Mouse (Mus musculus): ENCODE measurements around the gene Ddx47. TPM values are rescaled to one million over a fixed set of nuclear protein-coding genes. Genes with fewer than 3 reads are reported as not detected.
A peak's percentile ranks its signal among the peaks of the same experiment; 100 is the strongest.

Ddx47 gene
- polyA plus RNA-seq, 1 experiment from 2014 or later, result 90.8 TPM

DNA sequence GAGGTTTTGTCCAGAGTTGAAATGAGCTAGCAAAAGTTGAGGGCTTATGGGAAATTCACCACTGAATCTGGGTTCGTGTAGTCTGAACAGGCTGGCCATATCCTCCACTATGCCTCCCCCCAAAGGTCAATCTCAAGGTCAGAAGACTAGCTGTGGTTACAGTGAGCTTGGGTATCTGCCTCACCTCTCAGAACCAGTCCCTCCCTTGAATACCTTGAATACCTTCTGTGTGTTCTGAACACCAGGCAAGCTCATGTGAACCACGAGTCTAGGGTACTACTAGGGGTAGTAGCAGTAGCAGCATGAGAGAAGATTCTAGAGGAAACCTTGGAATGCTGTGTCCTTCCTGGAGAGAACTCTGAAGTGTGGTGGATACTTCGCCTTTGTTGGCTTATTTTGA, 10.2 kb downstream of the Ddx47 start:
- 88% methylated on average over 3 of the region's 3 CpGs for WGBS
- no peaks in the 10 kb centered on the region for H3K27me3 ChIP-seq (replicated peaks; ENCODE audit: control insufficient read depth, insufficient read depth, low read length)
- H3K4me1 ChIP-seq (ENCODE audit: control insufficient read depth, insufficient read depth, low read length), result no peaks in the 10 kb centered on the region
- peaks cover 78% of the 10 kb centered on the region for H3K36me3 ChIP-seq (ENCODE audit: control insufficient read depth, insufficient read depth, low read length)
- no peak overlapping the region for H3K9ac ChIP-seq (ENCODE audit: low read depth, low read length)
- H3K27ac ChIP-seq (replicated peaks; ENCODE audit: low read depth, low read length), result no peak overlapping the region
- H3K9me3 ChIP-seq (ENCODE audit: control insufficient read depth, low read length), result no peaks in the 10 kb centered on the region
- DNase-seq (ENCODE audit: low spot score) (no peak), ATAC-seq (ENCODE audit: low read depth) (no peak)
- H3K4me2 ChIP-seq (ENCODE audit: low read depth, low read length), result no peak overlapping the region
- H3K4me3 ChIP-seq (ENCODE audit: low read depth, low read length), result no peak overlapping the region

DNA sequence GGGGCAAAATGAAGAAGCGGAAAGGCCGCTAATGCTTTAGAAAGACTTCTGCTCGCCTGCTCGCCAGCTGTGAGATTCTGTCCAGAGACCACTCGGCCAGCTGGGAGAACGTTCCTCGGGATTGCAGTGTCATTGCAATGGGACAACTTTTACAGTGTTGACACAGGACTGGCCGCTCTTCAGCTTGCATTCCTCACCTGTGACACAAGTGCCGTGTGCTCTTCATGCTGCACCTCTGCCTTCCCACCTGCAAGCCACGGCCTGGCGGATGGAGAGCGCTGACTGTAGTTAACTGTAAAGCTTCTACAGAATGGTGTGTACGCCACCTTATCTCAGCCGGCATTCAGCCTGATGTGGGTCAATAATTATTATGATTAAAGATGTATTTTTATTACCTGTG, 12.0 kb downstream of the Ddx47 start:
- Histone ChIP-seq H3K9ac (ENCODE audit: low read depth, low read length) (no peak overlapping the region), H3K4me3 (ENCODE audit: low read depth, low read length) (no peak overlapping the region), H3K4me1 (ENCODE audit: control insufficient read depth, insufficient read depth, low read length) (no peaks in the 10 kb centered on the region), H3K36me3 (ENCODE audit: control insufficient read depth, insufficient read depth, low read length) (peaks cover 60% of the 10 kb centered on the region), H3K4me2 (ENCODE audit: low read depth, low read length) (no peak overlapping the region), H3K27ac (replicated peaks; ENCODE audit: low read depth, low read length) (no peak overlapping the region), H3K27me3 (replicated peaks; ENCODE audit: control insufficient read depth, insufficient read depth, low read length) (no peaks in the 10 kb centered on the region), H3K9me3 (ENCODE audit: control insufficient read depth, low read length) (no peaks in the 10 kb centered on the region)
- no peak for ATAC-seq (ENCODE audit: low read depth)
- no peak for DNase-seq (ENCODE audit: low spot score)
- 93% methylated on average over 14 of the region's 14 CpGs for WGBS

DNA sequence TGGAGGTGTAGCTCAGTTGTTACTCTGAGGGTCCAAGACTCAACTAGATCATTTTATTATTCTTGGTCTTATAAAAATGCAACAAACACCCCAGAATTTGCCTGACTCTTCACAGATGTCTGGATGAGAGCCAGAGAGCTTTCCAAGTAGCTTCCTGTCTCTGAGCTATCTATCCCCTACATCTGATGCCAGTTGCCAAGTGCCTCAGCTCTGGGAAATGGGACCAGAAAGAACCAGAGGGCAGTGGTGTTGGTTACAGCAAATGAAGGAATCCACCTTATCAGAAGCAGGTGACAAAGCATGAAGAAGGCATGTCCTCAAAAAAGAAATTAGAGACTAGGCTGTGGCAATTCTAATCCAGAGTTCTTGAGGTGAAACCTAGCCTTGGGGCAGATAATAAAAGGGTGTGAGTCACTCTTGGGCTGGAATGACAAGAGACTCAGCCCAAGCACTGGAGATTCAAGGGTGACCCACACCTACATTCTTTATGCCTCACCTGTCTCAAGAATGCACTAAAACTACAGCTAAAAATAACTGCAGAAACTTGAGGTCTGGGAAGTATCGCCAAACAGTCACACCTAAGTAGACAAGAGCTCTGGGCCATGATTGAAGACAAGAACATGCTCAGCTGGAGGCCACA, 13.5 kb downstream of the Ddx47 start:
- DNase-seq (ENCODE audit: low spot score), result peak; percentile 39

DNA sequence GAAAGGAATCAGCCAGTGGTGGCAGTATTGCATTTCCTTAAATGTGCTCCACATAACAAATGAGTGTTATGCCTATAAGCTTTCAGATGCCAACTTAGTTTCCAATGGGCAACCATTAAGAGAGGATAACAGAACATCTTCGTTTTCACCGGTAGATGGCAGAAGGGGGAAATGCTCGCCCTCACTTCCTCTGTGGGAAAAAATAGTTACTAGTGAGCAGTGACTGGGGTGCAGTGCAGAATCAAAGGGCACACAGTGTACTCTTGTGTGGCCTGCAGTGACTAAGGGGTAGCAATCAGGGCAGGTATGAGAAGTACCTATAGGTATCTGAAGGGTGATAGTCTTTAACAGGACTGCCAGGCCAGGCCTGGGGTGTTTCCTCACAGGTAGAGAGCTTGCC, 14.8 kb downstream of the Ddx47 start:
- Histone ChIP-seq H3K4me3 (ENCODE audit: low read depth, low read length) (no peak overlapping the region), H3K27me3 (replicated peaks; ENCODE audit: control insufficient read depth, insufficient read depth, low read length) (no peaks in the 10 kb centered on the region), H3K9ac (ENCODE audit: low read depth, low read length) (no peak overlapping the region), H3K9me3 (ENCODE audit: control insufficient read depth, low read length) (no peaks in the 10 kb centered on the region), H3K4me2 (ENCODE audit: low read depth, low read length) (no peak overlapping the region), H3K36me3 (ENCODE audit: control insufficient read depth, insufficient read depth, low read length) (peaks cover 32% of the 10 kb centered on the region), H3K4me1 (ENCODE audit: control insufficient read depth, insufficient read depth, low read length) (no peaks in the 10 kb centered on the region), H3K27ac (replicated peaks; ENCODE audit: low read depth, low read length) (no peak overlapping the region)
- ATAC-seq (ENCODE audit: low read depth), result 0 out of 2 replicates have a peak, but pooled peaks have one; percentile 26
- WGBS, result 9% methylated on average over 3 of the region's 3 CpGs
- DNase-seq (ENCODE audit: low spot score), result peak; percentile 38

More for the DNA sequence above, 13.5 kb downstream of the Ddx47 start:
- Histone ChIP-seq H3K27ac (replicated peaks; ENCODE audit: low read depth, low read length) (no peak overlapping the region), H3K36me3 (ENCODE audit: control insufficient read depth, insufficient read depth, low read length) (peaks cover 45% of the 10 kb centered on the region), H3K9me3 (ENCODE audit: control insufficient read depth, low read length) (no peaks in the 10 kb centered on the region), H3K27me3 (replicated peaks; ENCODE audit: control insufficient read depth, insufficient read depth, low read length) (no peaks in the 10 kb centered on the region), H3K9ac (ENCODE audit: low read depth, low read length) (no peak overlapping the region), H3K4me2 (ENCODE audit: low read depth, low read length) (no peak overlapping the region), H3K4me3 (ENCODE audit: low read depth, low read length) (no peak overlapping the region), H3K4me1 (ENCODE audit: control insufficient read depth, insufficient read depth, low read length) (no peaks in the 10 kb centered on the region)
- 81% methylated on average over 1 of the region's 1 CpGs for WGBS
- ATAC-seq (ENCODE audit: low read depth), result no peak

DNA sequence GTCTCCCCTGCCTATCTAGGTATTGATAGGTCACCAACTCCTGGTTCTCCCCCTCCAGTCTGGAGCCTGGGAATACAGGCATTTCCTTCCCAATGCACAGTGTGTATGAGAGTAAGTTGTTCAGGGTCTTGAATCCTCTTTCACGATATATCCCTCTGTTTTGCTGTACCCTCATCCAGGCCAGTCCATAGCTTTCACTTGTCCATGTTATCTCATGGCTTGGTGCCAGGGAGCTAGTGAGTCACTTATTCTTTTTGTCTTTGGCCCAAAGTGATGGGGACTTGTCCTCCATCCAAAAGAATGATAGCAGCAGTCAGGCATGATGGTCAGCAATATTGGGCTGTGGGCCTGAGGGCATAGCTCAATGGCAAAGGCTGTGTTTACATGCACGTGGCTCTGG, 15.3 kb downstream of the Ddx47 start:
- Histone ChIP-seq H3K4me2 (ENCODE audit: low read depth, low read length) (no peak overlapping the region), H3K27ac (replicated peaks; ENCODE audit: low read depth, low read length) (no peak overlapping the region), H3K9ac (ENCODE audit: low read depth, low read length) (no peak overlapping the region), H3K4me1 (ENCODE audit: control insufficient read depth, insufficient read depth, low read length) (no peaks in the 10 kb centered on the region), H3K4me3 (ENCODE audit: low read depth, low read length) (no peak overlapping the region), H3K36me3 (ENCODE audit: control insufficient read depth, insufficient read depth, low read length) (peaks cover 26% of the 10 kb centered on the region), H3K27me3 (replicated peaks; ENCODE audit: control insufficient read depth, insufficient read depth, low read length) (no peaks in the 10 kb centered on the region), H3K9me3 (ENCODE audit: control insufficient read depth, low read length) (no peaks in the 10 kb centered on the region)
- 76% methylated on average over 2 of the region's 2 CpGs for WGBS
- no peak for DNase-seq (ENCODE audit: low spot score)
- ATAC-seq (ENCODE audit: low read depth), result no peak

DNA sequence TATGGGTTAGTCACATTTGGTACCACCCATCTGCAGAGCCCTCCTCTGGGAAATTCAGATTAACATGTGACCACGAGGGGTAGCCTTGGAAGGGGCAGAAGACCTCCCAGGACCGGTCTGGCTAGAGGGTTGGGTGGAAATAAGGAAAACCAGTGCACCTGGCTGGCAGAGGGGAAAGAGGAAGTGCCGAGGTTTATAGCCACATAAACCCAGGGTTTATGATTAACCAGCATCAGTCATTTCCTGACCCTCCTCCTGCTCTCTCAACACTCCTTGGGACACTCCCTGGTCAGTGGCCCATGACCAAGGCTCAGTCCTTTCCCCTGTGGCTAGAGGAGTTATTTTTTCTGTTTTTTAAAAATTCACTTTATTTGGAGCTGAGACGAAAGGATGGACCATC, 17.8 kb downstream of the Ddx47 start:
- 84% methylated on average over 4 of the region's 4 CpGs for WGBS
- DNase-seq (ENCODE audit: low spot score) (no peak), ATAC-seq (ENCODE audit: low read depth) (no peak)
- no peak overlapping the region for H3K4me3 ChIP-seq (ENCODE audit: low read depth, low read length)
- no peak overlapping the region for H3K4me2 ChIP-seq (ENCODE audit: low read depth, low read length)
- peaks cover 2% of the 10 kb centered on the region for H3K36me3 ChIP-seq (ENCODE audit: control insufficient read depth, insufficient read depth, low read length)
- H3K27ac ChIP-seq (replicated peaks; ENCODE audit: low read depth, low read length), result no peak overlapping the region
- no peak overlapping the region for H3K9ac ChIP-seq (ENCODE audit: low read depth, low read length)
- no peaks in the 10 kb centered on the region for H3K4me1 ChIP-seq (ENCODE audit: control insufficient read depth, insufficient read depth, low read length)
- H3K9me3 ChIP-seq (ENCODE audit: control insufficient read depth, low read length), result no peaks in the 10 kb centered on the region
- no peaks in the 10 kb centered on the region for H3K27me3 ChIP-seq (replicated peaks; ENCODE audit: control insufficient read depth, insufficient read depth, low read length)

DNA sequence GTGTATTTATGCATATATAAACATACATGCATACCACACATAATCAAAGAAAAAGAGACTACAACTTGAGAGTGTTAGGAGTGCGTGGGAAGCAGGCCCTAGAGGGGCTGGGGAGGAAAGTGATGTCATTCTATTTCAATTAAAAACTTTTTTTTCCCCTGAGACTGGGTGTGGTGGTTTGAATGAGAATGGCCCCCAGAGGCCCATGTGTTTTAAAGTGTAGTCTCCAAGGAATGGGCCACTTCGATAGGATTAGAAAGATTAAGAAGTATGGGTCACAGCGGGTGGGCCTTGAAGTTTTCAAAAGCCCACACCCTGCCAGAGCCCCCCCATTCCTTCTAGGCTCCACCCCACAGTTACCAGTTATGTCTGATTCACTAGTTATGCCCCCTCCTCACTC, 27.3 kb downstream of the Ddx47 start:
- peaks cover 7% of the 10 kb centered on the region; the same call in 1 of the 2 replicates for H3K27me3 ChIP-seq (replicated peaks; ENCODE audit: control insufficient read depth, insufficient read depth, low read length)
- H3K9me3 ChIP-seq (ENCODE audit: control insufficient read depth, low read length), result peaks cover 6% of the 10 kb centered on the region
- no peak overlapping the region for H3K9ac ChIP-seq (ENCODE audit: low read depth, low read length)
- no peak; the same call in 1 of the 2 replicates for ATAC-seq (ENCODE audit: low read depth)
- H3K36me3 ChIP-seq (ENCODE audit: control insufficient read depth, insufficient read depth, low read length), result no peaks in the 10 kb centered on the region
- peak; percentile 9 for DNase-seq (ENCODE audit: low spot score)
- no peaks in the 10 kb centered on the region for H3K4me1 ChIP-seq (ENCODE audit: control insufficient read depth, insufficient read depth, low read length)
- no peak overlapping the region for H3K27ac ChIP-seq (replicated peaks; ENCODE audit: low read depth, low read length)
- WGBS, result 49% methylated on average over 3 of the region's 3 CpGs
- H3K4me3 ChIP-seq (ENCODE audit: low read depth, low read length), result no peak overlapping the region
- H3K4me2 ChIP-seq (ENCODE audit: low read depth, low read length), result no peak overlapping the region

DNA sequence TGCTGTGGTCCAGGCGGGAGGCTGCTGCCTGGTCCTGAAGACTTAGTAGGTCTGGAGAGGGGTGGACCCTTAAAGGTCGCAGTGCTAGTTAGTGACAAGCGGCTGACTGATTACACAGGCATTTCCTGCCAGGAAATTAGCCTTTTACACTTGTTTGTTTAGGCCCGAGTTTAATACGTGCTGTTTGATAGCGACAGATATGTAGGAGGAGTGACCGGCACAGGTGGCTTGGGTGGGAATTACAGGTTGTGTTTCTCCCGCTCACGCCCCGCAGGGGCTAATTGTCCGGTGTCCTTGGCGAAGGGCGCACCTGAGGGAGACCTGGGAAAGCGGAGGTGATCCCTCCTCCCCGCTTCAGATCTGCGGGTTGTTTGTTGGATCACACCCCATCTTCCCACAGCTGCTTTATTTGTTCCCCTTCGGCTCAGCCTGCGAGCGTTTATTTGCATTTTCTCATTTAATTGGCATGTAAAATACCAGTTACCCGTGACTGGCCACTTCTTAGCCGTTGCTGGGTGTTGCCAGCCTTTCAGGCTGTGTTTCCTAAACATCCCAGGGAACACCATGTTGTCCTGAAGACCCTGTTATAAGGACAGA, 29.0 kb downstream of the Ddx47 start:
- Histone ChIP-seq H3K9me3 (ENCODE audit: control insufficient read depth, low read length) (peaks cover 6% of the 10 kb centered on the region), H3K27ac (replicated peaks; ENCODE audit: low read depth, low read length) (no peak overlapping the region), H3K9ac (ENCODE audit: low read depth, low read length) (no peak overlapping the region), H3K27me3 (replicated peaks; ENCODE audit: control insufficient read depth, insufficient read depth, low read length) (peaks cover 7% of the 10 kb centered on the region; the same call in 1 of the 2 replicates), H3K4me2 (ENCODE audit: low read depth, low read length) (peak overlapping the region; percentile 36), H3K36me3 (ENCODE audit: control insufficient read depth, insufficient read depth, low read length) (no peaks in the 10 kb centered on the region), H3K4me1 (ENCODE audit: control insufficient read depth, insufficient read depth, low read length) (no peaks in the 10 kb centered on the region), H3K4me3 (ENCODE audit: low read depth, low read length) (no peak overlapping the region)
- DNase-seq (ENCODE audit: low spot score) (no peak), ATAC-seq (ENCODE audit: low read depth) (no peak)
- 4% methylated on average over 21 of the region's 21 CpGs for WGBS

DNA sequence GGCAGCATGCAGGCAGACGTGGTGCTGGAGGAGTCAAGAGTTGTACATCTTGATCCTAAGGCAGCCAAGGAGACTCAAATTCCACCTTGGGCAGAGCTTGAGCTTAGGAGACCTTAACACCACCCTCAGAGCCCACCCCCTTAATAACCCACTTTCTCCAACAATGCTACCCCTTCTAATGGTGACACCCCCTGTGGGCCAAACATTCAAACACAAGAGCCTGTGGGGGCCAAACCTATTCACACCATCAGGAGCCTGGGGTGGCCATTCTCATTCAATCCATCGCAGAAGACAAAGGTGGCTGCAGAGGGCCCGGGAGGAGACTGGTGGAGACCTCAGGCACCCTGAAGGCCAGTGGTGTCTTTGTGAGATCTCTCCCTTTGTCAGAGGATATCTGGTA, 30.5 kb downstream of the Ddx47 start:
- no peak overlapping the region for H3K27ac ChIP-seq (replicated peaks; ENCODE audit: low read depth, low read length)
- H3K4me1 ChIP-seq (ENCODE audit: control insufficient read depth, insufficient read depth, low read length), result no peaks in the 10 kb centered on the region
- WGBS, result 64% methylated on average over 3 of the region's 3 CpGs
- H3K9me3 ChIP-seq (ENCODE audit: control insufficient read depth, low read length), result peaks cover 6% of the 10 kb centered on the region
- no peak overlapping the region for H3K4me3 ChIP-seq (ENCODE audit: low read depth, low read length)
- peaks cover 7% of the 10 kb centered on the region; the same call in 1 of the 2 replicates for H3K27me3 ChIP-seq (replicated peaks; ENCODE audit: control insufficient read depth, insufficient read depth, low read length)
- H3K36me3 ChIP-seq (ENCODE audit: control insufficient read depth, insufficient read depth, low read length), result no peaks in the 10 kb centered on the region
- no peak overlapping the region for H3K9ac ChIP-seq (ENCODE audit: low read depth, low read length)
- ATAC-seq (ENCODE audit: low read depth), result no peak
- no peak for DNase-seq (ENCODE audit: low spot score)
- H3K4me2 ChIP-seq (ENCODE audit: low read depth, low read length), result no peak overlapping the region

Data from embryonic facial prominence, embryonic 14.5 days (tissue).